Mouse (Mus musculus) thymus, postnatal 14 days (tissue): ENCODE measurements around the gene Cytip.
A peak's percentile ranks its signal among the peaks of the same experiment; 100 is the strongest.
"Not testable (repeated sequence)": the region's sequence is repeated elsewhere in the genome, so short reads cannot be mapped to it uniquely, and the experiment has no call there.

ENCODE experiments used
- DNase-seq: peaks from one replicate; pipeline ENCODE4 v3.0.0; 2021

Gene Cytip

DNA sequence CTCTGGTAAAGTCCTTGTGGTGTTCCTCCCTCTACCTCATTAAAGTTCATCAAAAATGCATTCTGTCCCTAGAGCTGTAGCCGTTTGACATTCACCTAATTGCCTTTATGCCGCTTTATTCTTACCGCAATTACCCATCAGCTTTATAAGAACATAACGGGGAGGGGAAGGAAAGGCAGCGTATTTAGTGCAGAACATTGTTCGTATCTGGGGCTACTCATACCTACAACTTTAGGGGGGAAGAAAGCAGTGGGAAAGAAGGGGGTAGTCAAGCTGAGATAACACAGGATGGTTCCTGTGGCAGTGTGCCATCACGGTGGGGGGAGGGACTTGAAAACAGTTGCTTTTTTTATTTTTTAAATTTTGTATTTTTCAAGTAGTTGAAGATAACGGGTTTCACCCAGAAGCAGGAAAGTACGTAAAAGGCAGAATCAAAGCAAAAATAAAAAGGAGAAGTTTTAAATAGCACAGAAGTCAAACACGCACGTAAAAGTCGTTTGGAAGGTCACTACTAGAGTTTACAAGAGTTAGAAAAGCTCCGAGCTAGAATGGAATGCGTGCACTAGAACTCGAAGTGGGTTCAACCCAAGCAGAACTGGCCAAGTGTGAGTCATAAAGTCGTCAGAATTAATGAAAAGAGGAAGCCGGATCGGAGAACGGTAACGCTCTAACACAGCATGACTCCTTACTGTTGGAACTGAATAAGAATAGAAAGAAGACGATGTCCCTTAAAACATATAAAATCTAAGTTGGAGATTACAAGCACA, 34.6 kb downstream of the Cytip start:
- DNase-seq = peak; percentile 62

DNA sequence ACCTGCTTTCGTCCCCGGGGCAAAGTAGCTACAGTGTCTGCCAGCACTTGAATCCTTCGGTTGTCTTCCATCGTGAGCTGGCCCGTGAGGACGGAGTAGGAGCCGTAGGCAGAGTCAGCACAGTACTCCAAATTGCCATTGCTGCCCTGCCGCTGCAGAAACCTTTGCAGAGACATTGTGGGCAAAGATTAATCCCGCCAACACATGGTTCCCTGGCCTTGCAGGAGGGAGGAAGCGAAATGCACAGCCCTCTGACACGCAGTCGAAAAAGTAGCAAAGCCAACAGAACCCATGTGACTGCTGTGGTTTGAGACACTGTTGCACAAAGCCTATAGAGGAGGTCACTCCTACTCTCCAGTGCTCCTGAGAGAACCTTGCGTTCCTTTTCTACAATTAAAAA, 35.5 kb downstream of the Cytip start:
- peak; percentile 77 for DNase-seq

DNA sequence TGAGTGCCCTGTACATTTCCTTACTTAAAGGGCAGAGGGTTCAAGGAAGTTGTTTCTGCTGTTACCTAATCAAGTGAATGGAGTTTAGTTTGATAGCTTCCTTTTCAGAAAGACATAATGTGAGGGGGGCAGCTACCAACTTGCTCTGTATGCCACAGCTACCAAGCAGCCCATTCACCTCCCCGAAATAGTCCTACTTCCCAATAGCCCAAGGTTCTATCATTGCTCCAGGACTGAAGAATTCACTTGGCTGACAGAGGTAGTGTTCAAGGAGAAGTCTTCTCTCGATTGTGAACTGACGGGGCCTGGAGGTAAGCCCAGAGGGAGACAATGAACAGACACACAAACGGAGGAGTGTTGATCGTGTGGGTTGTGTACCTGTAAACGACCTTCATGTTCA, 36.2 kb downstream of the Cytip start:
- peak; percentile 42 for DNase-seq

DNA sequence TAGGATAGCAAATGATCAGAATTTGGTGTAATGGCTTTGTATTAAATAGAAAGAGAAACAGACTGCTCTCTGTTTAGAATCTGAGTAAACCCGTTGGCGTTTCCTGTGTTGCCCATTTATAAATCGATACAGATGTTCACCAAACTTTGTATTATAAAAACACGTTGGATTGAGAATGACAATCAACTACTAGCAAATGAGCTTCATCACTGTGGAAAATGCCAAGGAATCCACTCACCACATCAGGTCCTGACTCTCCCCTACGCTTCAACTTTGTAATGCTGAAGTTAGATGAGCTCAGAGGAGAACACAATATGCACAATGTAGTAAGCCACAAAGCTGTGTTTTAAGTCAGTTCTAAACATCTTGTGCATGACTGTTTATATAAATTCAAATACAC, 36.8 kb downstream of the Cytip start:
- DNase-seq = no peak

DNA sequence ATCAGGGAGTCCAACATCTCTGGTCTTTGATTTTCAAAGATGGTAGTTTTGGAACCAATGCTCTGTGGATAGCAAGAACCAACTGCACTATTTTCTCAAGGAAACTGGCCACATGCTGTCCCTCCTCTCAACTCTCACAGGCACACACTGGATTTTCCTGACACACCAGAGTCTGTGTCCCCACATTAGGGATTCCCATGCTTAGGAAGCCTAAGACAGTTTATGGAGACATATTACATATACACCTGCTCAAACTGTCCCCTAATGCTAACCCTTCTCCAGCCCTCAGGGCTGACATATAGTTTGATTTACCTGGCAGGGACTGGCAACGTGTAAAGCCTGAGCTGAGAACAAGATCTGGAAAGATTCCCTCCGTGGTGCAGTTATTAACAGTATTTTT, 37.2 kb downstream of the Cytip start:
- DNase-seq = no peak

DNA sequence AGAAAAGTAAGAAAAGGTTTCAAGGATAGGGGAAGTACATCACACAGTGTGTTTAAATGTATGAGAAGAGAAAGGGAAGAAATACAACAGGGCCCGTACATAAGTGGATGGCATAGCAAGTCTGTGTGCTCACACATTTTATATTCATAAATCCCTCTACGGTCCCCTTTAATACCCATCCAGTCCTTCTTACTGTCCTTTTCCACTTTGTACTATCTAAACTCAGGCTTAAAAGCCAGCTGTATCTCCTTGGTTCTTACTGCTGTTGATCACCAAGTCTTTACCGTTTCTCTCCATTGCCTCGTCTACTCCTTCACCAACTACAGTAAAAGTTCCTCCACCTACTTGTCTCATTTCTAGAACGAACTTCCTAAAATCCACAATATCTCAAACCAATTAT, 37.9 kb downstream of the Cytip start:
- DNase-seq = no peak

DNA sequence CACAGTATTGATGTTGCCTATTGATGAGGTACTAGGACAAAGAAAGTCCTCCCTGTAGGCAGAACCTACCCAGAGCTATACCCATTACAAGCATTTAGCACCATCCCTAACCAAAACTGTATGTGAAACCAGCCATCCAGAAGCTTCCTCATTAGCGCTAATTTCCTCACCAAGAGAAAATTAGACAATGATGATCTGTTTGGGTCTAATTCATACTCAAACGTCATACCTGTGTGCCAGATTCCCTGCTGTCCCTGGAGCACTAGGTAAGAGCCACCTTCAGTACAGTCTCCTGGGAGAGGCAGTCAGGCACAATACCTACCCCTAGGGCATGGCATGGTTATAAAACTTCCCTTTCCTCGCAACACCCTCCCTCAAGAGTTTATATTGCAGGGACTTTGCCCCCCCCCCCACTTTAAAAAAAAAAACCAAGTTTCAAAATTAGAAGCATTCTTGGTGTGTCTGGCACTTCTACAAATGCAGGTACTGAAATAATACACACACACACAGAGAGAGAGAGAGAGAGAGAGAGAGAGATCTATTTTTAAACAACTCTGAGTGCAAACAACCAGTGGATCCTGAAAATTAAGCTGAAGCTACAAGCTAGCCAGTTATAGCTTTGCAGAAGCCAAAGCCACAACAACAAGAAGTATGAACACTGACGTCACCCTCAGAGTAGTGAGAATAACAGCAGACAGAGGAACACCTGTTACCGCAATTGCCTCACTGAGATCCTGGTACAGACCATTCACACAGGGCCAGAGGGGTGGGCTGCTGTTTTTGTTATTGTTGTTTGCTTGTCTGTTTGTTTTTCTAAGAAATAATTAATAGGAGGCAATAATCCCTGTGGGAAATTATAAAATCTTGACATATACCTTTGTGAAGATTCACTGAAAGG, 38.6 kb downstream of the Cytip start:
- DNase-seq = peak; percentile 83

DNA sequence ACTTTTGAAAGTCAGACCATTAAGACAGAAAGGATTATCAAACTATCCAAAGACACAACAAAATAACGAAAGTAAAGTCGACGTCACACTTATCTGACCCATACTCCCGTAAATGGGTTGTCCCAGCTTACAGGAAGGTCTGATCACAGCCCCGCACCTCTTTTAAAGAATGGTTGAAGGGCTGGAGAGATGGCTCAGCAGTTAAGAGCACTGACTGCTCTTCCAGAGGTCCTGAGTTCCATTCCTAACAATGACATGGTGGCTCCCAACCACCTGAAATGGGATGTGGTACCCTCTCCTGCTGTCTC, 39.3 kb downstream of the Cytip start:
- peak; percentile 36 for DNase-seq

DNA sequence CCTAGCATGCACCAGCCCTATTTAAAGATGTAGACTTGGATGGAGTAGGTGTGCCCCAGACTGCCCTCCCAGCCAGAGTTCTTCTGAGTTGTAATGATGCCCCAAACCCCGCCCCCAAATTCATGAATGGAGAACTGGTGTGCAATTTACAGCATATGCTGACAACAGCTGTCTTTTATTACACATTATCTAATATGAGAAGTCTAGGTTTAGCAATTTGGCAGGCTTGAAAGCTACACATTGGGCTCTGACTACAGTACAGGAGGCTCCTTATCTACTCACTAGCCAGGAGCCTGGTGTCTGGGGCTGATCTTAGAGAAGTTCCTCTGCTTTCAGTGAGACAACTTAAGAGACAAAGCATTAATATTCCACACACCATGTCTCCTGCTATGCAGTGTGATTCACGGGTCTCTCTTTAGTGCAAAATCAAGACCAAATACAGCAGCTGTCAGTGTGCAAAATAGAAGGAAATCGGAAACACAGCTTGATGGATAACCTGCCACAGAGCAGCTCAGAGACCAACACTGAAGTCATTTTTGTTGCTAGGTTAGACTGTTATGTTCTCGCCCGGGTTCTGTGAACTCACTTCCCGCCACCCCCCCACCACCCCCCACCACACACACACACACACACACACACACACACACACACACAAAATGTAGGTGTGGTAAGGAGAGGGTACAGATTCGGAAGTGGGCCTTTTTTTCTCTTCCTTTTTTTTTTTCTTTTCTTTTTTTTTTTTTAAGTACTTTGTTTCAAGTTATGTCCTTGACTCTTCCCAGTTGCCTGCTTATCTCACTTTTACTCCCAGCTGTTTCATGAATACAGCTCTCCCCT, 39.8 kb downstream of the Cytip start:
- DNase-seq = peak; percentile 60

DNA sequence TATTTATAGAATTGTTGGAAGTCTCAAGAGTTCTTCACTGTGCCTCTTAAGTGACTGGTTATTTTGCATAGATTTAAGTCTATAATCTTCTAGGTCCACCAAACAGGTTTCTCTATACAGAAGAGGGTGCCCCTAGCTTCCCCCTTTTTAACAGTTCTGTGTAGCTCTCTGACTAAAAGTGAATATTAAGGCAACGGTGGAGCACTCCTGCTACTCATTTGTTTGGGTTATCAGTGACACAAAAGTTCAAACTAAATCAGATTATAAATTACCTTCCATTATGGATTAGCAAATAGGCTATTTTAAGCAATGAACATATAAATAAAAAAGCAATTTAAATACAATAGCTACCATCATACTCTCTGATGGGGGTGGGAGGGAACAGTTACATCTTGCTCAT, 40.8 kb downstream of the Cytip start:
- DNase-seq = no peak

DNA sequence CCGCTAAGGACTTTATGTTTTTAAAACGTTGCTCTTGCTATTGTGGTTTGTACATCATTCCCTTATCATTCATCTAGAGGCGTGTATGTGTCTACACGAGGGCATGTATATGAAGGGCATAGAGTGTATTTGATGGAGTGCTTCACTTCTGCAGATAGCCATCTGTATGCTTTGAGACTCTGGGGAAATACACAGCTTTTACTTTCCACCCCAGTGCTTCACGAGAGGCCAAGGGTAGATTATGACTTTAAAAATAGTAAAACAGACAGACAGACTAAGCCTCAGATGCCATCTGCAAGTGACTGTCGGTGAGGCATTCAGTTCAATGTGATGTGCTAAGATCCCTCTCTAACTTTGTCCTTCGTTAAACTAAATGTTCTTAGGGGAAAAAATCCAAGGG, 41.6 kb downstream of the Cytip start:
- no peak for DNase-seq

DNA sequence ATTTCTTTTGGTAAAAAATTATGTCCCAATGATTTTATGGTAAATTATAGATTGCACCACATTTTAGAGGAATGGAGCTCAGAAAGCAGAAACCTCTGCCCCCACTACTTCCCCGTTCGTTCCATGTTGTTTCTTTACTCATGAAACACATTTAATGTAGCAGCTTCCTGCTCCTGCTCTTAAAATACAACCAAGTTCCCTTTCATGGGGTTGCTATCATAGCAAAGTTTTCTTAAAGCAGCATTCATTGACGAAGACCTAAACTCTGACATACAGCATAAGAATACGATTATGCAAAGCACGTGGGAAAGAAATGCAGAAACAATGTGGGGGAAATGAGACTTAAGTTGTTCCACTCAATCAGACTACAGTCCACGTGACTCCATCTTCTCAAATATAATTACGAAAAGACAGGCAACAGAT, 45.3 kb downstream of the Cytip start:
- DNase-seq = no peak

DNA sequence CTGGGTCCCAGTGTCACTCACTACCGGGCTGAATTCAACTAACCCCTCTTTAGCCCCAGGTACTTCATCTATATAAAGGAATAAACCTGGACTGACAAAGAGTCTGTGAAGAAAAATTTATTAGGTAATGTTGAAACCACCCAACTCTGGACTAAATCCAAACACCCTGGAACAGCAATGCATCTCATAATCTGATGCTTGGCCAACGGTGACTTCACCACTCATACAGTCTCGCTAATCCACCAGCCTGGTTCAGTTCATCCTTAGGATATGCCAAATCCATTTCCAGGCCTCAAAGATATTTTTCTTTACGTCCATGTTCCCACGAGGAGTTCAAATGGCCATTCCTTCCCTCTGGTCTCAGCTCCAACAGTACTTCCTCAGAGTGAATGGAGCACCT, 48.8 kb downstream of the Cytip start:
- DNase-seq = no peak

DNA sequence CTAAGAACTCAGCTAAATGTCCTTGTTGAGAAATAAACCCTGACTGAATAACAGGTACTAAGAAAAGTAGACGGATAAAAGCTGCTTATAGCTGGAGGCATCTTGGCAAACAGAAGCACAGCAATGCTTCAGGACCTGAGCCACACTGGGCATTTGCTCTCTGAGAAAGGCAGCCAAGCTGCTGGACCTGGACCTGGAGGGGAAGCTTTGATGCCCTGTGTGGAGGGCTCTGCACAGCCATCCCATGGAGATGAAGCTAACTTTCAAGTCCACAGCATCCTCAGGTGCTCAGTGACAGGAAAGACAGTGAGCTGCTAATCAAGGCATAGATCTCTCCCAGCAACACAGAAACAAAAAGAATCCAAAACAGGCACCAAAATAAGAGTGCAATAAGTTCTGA, 54.8 kb downstream of the Cytip start:
- no peak for DNase-seq

DNA sequence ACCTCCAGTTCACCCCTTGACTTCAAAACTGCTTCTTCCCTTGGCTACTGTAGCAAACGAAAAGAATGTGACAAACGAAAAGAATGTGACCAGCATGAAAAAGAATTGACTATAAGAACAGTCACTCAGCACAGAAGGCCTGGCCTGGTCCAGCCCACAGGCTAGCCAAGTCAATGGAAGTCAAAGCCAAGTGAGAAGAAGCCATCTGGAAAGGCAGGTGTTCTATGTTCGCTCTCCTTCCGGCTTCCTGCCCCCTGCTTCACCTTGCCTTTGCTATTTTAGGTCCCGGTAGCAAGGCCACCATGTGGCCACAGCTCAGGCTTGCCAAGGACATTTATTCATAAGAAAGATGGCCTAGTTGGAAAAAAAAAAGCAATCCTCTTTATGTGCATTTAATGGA, 56.7 kb downstream of the Cytip start:
- no peak for DNase-seq

DNA sequence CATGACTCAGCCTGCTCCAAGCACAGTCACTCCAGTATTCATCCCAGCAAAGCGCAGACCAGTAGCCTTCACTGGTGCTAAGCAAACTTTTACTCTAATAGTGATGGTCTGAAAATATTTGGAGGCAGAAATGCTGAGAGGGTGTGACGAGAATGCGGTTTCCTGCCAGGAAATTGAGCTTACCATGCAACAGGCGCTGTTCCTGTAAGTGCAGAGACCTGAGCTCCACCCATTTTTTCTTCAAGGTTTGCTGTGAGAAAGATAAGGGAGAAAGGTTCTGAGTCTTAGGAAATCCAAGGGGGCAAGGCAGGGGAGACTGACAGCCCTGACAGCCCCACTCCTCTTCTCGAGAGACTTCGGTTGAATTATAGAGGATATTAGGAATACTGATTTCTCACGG, 57.7 kb downstream of the Cytip start:
- peak; percentile 62 for DNase-seq

DNA sequence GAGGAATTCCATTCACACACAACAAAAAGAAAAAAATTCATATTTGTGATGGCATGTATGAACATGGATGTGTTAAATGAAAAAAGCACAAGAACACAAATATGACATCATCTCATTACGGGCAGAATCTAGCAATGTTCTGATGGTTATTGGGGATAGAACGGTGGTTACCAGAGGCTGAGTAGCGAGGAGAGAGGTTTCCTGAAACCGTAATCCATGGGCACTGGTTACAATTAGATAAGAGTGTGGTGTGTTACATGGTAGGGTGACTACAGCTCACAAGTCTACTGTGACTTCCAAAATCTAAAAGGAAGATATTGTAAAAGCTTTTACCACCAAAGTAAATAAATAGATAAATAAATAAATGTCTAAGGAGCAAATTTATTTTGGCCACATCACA, 58.8 kb downstream of the Cytip start:
- DNase-seq = no peak

DNA sequence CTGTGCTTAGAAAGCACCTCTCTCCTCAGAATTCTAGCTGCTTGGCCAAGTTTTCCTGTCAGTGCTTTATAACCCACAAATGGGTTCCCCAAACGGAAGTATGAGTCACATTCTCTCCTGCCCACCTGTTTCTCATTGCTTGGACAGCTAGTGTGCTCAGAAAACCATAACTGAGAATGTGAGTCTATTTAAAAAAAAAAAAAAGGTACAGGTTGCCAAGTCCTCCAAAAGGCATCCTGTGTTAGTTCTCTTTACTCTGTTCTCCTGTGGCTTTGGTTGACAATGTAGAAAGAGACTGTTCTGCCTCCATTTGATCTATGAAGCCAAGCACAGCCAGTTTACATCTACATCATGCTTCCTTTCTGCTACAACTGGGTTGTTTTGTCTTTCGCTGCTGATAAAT, 60.3 kb downstream of the Cytip start:
- DNase-seq = no peak

DNA sequence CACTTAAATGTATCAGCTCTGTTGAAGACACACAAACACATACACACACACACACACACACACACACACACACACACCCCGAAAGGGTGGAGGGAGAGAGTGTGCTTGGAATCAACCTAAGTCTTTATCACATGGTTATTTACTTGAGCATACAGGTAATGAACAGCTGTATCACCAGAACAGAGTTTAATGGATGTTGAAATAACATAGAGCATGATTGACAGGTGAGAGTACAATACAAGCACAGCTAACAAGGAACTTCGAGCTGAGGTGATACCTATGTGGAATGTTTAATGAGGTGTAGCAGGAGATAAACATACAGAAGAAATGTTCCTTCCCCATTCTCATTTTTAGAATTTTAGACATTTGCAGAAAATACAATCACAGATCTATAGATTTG, 62.7 kb downstream of the Cytip start:
- no peak for DNase-seq

DNA sequence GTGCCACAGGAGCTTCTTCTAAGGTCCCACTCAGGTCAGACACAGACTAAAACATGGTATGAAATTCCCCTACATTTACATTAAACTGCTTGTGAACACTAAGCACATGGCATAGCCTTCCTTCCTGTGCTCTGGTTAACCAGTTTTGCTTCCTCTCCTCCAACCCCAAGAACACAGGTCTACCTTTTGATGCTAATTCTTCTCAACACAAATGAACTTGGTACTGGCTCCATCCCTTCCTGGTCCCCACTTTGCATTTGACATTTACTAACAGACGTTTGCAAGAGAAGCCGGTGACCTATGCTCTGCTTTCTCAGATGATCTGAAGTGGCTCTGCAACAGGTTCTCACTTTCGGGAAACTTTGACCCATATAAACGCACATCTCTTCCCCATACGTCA, 65.4 kb downstream of the Cytip start:
- DNase-seq = no peak

DNA sequence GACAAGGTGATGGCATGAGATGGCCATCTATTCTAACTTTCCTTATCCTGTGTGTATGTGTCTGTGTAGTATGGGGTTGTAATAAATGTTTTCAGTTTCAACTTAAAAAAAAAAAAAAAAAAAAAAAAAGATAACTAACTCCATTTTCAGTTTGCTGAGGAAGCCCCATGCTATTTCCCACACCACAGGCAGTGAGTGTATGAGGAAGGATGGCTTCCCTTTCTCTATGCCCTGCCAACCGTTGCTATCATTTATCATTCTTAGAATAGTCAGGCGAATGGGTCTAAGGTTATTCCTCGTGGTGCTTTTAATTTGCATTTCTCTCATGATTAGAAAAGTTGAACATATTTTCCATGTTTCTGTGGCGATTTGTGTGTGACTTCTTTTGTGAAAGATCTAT, 84.2 kb downstream of the Cytip start:
- DNase-seq = no peak

DNA sequence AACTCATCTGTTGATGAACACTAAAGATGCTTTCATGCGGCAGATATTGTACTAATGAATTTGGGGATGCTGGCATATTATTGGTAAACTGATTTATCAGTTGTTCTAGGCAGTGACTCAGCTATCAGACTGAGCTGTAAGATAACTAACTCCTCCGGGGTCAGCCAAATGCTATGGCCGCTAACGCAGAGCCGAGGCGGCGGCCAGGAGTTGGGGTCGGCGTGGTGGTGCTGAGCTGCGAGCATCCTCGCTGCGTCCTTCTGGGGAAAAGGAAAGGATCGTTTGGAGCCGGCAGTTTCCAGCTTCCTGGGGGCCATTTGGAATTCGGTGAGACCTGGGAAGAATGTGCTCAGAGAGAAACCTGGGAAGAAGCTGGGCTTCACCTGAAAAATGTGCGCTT, 87.4 kb downstream of the Cytip start:
- DNase-seq = not testable (repeated sequence)

DNA sequence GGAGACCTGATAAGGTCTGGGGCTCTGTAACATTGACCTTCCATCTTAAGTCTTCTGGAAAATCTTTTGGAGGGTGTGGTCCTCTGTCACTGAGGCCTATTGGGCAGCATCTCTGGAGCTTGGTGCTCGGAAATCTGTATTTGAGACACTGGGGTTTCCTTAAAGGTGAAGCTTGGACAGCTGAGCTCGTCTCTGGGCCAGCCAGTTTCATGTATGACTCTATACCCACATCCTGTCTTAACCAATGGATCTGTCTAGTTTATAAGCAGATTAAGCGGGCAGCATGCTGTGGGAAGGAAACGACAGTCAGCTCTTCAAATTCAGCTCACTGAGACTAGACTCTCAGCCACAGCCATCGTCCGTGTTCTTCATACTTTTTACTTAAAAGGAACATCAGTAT, 88.3 kb downstream of the Cytip start:
- DNase-seq = no peak

DNA sequence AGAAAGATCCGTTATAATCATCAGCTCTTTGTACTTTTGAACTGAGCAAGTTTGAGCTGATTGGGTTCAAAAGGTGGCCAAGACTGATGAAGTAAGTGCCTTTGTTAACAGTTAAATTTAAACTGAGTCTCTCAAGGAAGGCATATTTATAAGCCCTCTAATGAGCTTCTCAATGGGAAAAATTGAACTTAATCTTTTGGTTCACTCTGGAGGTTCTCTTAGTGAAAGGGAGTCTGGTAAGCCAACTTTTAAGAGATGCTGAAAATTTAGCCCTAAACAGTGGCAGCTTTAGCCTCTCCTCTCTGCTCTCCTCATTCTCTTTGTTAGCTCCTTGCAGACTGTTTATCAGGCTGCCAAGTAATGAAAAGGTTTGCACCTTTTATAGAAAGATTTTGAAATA, 100.5 kb downstream of the Cytip start:
- DNase-seq = no peak
